Mouse (Mus musculus): Measurements from ENCODE around the gene 2010300C02Rik. TPM values are rescaled to one million over a fixed set of nuclear protein-coding genes. Genes with fewer than 3 reads are reported as not detected.

2010300C02Rik gene
- polyA plus RNA-seq, 1 experiment: 16.9 TPM

GRCm38 (mm10) chr1:37678327-37679123 is 41.4 kb downstream of the 2010300C02Rik start:
- no peak for DNase-seq (ENCODE audit: low read depth, low spot score)
- 28% methylated on average over 9 of the region's 9 CpGs for WGBS

DNA sequence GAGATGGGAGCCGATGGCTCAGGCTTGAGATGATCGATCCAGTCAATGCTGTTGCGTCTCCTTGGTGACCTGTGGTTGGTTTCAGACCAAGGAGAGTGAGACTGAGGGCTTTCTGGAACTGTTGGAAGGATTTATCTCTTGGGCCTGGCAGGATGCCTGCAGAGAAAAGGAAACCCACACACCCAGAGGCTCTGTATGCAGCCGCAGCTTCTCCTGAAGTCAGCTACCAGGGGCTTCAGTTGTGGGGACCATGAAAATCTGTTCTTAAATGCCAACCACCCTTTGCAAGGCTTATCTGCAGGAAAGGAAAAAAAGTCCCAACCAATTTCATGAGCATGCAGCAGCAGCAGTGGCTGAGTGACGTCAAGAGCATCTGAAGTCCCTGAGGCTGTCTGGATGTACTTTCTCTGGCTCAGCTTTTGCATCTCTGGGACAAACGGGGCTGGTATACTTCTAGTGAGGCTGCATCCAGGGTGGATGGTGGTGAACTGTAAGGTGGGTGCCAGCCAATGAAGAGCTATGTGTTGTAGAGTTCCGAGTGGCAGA is 42.8 kb downstream of the 2010300C02Rik start:
- no peak for DNase-seq (ENCODE audit: low read depth, low spot score)
- whole genome bisulfite sequencing: 81% methylated on average over 7 of the region's 7 CpGs

DNA sequence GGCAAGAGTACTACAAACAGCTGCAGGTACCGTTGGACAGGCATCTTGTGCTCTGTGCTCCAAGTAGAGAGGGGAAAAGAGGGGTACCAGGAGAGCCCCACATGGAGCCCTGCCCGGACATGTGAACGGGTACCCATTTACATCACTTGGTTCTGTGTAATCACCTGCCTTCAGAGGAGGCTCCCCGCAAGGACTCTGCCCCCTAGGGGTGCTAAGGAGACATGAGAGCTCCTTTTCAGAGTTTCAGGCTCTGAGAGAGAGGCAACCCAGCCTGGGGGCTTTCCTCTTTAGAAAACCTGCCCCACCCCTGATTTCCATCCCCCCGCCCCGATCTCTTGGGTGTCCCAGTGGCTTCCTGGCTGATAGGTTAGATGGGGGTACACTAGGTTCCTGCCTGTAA is 44.4 kb downstream of the 2010300C02Rik start:
- DNase-seq (ENCODE audit: low read depth, low spot score): no peak
- 62% methylated on average over 6 of the region's 6 CpGs for WGBS

DNA sequence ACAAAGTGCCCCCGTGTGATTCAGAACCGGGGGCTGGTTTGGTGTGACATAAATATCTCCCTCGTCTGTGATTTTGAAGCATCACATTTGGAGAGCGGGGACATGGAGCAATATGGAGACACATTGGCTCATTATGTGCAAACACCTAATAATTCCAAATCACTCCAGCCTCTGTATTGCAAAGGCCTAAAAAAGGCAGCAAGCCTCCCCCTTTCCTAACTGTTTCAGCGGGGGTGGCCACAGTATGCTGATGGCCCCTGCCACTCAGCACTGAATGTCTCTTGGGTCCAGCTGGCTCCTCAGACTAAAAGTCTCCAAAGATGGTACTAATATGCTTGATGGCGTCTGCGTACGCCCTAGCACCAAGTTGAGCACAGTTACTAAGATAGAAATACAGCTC is 45.6 kb downstream of the 2010300C02Rik start:
- 91% methylated on average over 8 of the region's 8 CpGs for WGBS
- no peak for DNase-seq (ENCODE audit: low read depth, low spot score)

GRCm38 (mm10) chr1:37671316-37671715 is 48.6 kb downstream of the 2010300C02Rik start:
- 23% methylated on average over 4 of the region's 4 CpGs for WGBS

DNA sequence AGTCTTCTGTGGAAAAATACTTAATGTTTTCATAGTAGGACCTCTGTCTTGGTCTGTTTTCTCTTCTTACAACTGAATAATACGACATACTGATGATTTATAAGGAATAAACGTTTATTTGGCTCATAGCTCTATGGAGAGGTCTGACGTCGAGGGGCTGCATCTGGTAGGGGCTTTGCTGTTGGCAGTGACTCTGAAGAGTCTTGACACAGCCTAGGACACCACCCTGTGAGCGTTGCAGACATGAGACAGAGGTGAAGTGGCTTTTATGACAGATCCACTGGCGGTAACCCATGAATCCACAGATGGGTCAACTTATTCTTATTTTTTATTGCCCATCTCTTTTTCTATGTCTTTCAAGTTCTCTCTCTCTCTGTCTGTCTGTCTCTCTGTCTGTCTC is 52.5 kb downstream of the 2010300C02Rik start:
- WGBS: 58% methylated on average over 6 of the region's 6 CpGs
- DNase-seq (ENCODE audit: low read depth, low spot score): no peak

More at GRCm38 (mm10) chr1:37671316-37671715, 48.6 kb downstream of the 2010300C02Rik start:
- DNase-seq (ENCODE audit: low read depth, low spot score): no peak

DNA sequence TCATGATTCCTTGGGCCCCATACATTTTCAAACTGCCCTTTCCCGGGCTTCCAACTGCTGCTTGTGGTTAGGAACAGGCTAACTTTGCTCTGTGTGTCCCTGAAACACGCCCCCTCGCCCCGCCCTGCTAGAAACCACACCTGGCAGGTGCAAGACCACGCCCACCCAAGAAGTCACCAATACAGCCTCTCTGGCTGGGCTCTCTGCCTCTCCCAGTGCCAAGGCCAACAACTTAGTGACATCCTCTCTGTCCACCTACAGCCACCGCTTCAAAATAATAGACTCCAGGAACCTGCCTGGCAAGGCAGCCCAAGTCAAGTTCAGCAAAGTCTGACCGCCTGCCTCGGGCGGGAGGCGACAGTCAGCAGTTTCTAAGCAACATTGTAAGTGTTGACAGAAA is 53.3 kb downstream of the 2010300C02Rik start:
- peak; percentile 92 for DNase-seq (ENCODE audit: low read depth, low spot score)
- 29% methylated on average over 10 of the region's 10 CpGs for WGBS

DNA sequence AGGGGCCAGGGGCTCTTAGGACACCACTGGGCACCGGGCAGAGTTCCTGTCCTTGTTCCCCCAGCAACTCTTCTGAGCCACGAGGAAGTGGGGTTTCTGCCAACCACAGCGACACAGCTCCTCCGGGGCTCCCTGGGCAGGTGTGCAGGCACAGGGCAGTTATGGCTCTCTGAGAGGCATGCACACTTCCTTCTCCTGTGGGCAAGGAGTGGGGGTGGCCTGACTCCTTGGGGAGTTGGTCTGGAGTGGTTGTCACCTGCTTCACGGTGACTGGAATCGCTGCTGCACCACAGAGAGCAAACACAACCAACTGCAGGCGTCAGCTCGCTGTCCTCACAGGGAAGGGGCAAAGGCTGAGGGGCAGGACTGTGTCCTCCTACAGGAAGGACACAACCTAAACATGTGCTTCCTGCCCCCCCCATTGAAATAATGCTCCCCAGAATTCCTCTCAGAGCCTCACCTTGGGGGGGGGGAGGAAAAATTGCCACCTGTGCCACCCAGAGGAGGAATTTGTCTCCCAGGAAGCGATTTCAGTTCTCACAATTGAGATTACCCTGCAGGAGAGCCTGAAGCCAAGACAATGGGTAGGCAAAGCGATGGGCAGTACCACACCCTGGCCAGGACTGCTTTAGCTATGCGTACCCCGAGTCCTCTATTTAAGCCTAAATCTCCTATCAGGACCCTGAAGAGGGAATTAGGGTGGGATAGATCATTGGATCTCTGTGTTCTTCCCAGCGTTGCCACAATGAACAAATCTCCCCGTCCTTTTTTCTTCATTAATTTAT is 54.2 kb downstream of the 2010300C02Rik start:
- DNase-seq (ENCODE audit: low read depth, low spot score): no peak
- 19% methylated on average over 14 of the region's 14 CpGs for WGBS

- DNase-seq (ENCODE audit: low read depth, low spot score): no peak
- 43% methylated on average over 2 of the region's 2 CpGs for WGBS
Observed at GRCm38 (mm10) chr1:37664496-37664895, 55.4 kb downstream of the 2010300C02Rik start.

- WGBS: 26% methylated on average over 5 of the region's 5 CpGs
- no peak for DNase-seq (ENCODE audit: low read depth, low spot score)
Observed at GRCm38 (mm10) chr1:37663606-37664005, 56.3 kb downstream of the 2010300C02Rik start.

DNA sequence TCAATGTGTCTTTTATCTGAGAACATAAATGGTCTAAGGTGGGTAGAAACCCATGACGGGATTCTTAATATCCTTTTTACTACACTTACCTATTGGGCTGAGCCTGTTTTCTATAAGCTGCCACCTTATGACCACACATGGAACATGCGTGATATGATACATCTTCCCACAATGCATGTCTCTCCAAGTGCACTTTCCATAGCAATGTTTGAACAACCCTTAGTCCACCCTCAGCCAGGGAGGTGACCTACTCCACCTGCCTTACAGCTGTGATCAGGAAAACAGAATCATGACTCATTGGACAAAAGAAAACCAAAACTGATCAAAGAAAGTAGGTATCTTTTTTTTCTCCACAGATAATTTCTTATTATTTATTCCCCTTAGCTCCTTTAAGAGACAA is 63.9 kb downstream of the 2010300C02Rik start:
- WGBS: 93% methylated on average over 2 of the region's 2 CpGs
- no peak for DNase-seq (ENCODE audit: low read depth, low spot score)

- no peak for DNase-seq (ENCODE audit: low read depth, low spot score)
- WGBS: 81% methylated on average over 5 of the region's 5 CpGs
Observed at GRCm38 (mm10) chr1:37653992-37654391, 65.9 kb downstream of the 2010300C02Rik start.

GRCm38 (mm10) chr1:37647066-37647465 is 72.8 kb downstream of the 2010300C02Rik start:
- DNase-seq (ENCODE audit: low read depth, low spot score): no peak
- WGBS: 84% methylated on average over 10 of the region's 10 CpGs

GRCm38 (mm10) chr1:37644501-37644900 is 75.4 kb downstream of the 2010300C02Rik start:
- 93% methylated on average over 16 of the region's 16 CpGs for WGBS
- no peak for DNase-seq (ENCODE audit: low read depth, low spot score)

GRCm38 (mm10) chr1:37643794-37644365 is 76.0 kb downstream of the 2010300C02Rik start:
- DNase-seq (ENCODE audit: low read depth, low spot score): no peak
- WGBS: 85% methylated on average over 5 of the region's 5 CpGs

DNA sequence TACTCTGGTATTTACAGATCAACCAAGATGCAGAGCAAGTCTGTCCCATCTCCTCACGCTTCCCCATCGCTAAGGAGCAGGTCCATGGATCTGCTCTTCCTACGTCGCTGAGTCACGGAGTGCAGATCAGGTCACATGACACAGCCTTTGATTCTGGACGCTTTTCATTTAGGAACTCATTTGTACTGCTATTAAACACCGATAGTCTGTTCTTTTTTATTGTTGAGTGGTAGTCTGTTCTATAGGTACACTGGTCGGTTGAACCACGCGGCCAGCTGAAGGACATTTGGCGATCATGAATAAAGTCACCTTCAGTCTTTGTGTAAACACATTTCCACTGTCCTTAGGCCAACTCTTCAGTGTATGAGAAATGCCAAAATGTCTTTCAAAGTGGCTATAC is 78.5 kb downstream of the 2010300C02Rik start:
- 83% methylated on average over 11 of the region's 11 CpGs for WGBS
- no peak for DNase-seq (ENCODE audit: low read depth, low spot score)

DNA sequence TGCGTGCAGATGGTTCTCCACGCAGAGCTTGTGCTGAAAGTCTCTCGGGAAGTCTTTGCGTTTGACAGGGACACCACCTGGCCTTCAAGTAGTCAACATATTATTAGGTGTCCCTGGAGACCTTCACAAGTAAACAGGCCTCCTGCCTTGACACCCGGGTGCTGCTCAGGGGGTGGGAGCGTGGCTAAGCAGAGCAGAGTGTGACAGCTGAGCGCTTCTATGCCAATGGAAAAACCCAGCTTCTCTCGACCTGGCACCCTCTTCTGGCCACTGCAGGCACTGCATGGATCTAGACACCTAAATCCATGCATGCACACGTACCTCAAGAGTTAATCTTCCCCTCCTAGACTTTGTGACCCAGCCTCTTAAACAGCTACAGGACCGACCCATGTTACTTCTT is 80.8 kb downstream of the 2010300C02Rik start:
- no peak for DNase-seq (ENCODE audit: low read depth, low spot score)
- WGBS: 9% methylated on average over 10 of the region's 10 CpGs

DNA sequence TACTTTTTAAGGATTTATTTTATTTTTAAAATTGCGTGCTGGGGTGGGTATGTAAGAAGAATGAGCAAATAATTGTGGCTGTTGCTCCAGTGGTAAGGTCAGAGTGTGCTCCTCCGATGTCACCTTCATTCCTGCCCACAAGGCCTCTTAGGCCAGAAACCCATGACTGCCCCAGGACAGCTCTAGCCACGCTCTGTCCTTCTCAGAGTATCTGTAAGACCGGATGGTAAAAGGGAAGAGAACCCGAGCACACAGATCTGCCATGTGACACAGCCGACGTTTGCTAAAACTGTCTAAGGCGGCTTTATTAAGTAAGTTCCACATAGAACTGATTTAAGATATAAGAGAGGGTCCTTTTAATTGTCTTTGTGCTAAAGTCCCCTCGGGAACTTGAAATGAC is 81.3 kb downstream of the 2010300C02Rik start:
- DNase-seq (ENCODE audit: low read depth, low spot score): no peak
- 70% methylated on average over 9 of the region's 9 CpGs for WGBS

GRCm38 (mm10) chr1:37637571-37637970 is 82.3 kb downstream of the 2010300C02Rik start:
- 87% methylated on average over 11 of the region's 11 CpGs for WGBS
- DNase-seq (ENCODE audit: low read depth, low spot score): no peak

DNA sequence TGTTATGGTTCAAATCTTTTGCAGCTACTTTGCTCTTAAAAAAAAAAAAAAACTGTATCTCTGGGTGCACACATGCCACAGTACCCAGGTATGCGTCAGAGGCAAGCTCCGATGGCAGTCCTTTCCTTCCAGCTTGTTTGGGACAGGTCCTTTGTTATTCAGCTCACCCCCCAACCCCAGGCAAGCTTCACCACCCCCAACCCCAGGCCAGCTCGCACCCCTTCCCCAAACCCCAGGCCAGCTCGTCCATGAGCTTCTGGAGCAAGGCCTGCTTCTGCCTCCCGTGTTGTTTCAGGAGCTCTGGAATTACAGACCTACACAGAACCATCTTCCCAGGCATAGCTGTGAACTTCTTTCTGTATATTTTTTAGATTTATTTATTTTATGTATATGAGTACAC is 83.1 kb downstream of the 2010300C02Rik start:
- 95% methylated on average over 5 of the region's 5 CpGs for WGBS
- DNase-seq (ENCODE audit: low read depth, low spot score): no peak

Data from large intestine, adult 2 months (tissue).